Mouse (Mus musculus) retina, postnatal 7 days (tissue): ENCODE data around the gene Nkain4.

Experiments
- DNase-seq: peaks from one replicate; pipeline ENCODE4 v3.0.0-alpha.2; 2012; ENCODE audit warnings: low read depth, low spot score

Gene Nkain4

DNA sequence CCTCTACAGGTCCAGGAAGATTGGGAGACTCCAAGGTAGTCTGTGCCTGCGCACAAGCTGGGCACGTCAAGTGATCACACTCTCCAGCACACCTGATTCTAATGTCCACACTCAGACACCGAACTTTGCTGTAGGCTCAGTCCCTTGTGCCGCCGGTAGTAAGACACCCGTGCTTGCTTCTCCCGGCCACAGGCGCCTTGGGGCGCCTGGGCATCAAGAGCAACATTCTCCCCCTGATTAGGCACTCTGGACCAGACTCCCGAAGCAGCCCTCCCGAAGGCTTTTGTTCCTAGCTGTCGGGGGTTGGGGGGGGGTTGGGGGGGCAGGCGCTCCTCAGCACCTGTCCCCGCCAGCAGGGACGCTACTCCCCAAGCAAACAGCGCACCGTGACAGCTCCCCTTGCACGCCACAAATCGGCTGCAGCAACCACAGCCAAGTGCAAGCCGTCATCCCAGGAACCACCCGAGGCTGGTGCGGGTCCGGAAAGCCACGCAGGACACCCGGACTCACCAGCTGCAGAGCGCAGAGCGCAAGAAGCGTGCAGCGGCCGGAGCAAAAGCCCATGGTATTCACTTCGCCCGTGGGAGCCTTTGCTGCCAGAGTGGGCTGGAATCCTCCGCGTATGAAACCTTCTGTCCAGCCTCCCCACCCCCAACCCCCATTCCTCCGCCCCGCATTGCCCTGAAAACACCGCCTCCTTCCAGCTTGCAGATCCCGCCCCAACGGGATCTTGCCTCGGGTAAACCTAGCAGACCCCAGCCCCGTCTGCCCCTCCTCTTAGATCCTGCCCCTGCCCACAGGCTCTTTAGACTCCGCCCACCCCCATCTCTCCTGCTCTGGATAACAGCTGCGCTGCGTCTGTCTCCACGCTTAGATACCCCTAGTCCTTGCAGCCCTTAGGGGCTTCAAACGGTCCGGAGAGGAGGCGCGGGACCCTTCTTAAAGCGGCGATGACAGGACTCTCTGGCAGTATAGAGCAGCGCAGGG is at the start of gene Nkain4:
Gene Nkain4, minus strand, starts transcription at position 639 of the 987 bp plus-strand sequence.
- DNase-seq, result peak; percentile 61

GRCm38 (mm10) chr2:180996905-180997304 is 42.4 kb upstream of the Nkain4 start:
- no peak for DNase-seq

DNA sequence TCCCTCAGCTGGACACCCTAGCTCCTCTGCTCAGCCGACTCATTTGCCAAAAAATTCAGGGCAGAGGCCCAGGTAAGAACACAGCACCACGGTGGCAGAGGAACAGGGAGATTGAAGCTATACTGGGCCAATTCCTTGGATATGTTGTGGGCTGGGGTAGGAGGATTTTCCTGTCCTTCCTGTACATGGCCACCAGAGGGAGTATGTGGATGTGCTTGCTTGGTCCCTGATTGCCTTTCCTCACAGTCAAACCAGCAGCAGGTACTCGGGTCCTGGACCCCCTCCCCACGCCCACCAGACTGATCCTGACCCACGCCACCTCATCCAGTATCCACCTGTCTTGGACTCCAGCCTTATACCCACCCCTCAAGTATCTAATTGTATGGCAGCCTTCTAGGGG is 41.9 kb upstream of the Nkain4 start:
- DNase-seq, result peak; percentile 59

DNA sequence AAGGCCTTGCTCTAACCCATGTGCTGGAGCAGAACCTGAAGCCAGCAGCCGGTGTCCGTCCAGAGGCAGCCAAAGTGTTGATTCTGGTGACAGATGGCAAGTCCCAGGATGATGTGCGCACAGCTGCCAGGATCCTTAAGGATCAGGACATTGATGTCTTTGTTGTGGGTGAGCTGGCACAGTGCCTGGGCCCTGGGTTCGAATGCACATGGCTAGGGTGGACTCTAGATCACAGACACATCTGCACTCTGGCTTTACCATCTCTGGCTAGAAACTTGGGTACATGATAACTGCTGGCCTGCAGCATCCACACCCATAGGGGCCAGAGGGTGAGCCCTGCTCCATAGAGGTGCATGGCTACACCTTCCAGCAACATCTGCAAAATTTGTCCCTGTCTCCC is 41.0 kb upstream of the Nkain4 start:
- DNase-seq, result no peak

DNA sequence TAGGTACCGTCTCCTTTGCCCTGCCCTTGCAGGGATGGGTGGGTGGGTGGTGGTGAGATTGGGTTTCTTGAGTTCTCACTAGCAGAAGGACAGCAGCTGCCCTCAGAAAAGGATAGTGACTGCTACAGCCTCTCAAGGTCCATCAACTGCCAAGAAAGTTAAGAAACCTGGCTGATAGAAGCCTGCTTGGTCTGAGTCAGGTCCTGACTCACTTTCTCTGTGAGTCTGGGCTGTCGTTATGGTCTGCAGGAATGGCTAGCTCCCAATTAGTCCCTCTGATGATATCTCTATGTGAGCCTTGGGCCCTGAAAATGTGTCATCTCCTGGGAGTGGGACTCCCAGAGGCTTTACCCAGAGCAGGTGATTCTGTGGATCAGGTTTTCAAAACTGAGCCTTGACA is 39.9 kb upstream of the Nkain4 start:
- DNase-seq, result no peak

- no peak for DNase-seq
These were observed 35.8 kb upstream of the Nkain4 start for GRCm38 (mm10) chr2:180990347-180990746.

- DNase-seq, result no peak
These were observed 34.4 kb upstream of the Nkain4 start for GRCm38 (mm10) chr2:180988948-180989347.

DNA sequence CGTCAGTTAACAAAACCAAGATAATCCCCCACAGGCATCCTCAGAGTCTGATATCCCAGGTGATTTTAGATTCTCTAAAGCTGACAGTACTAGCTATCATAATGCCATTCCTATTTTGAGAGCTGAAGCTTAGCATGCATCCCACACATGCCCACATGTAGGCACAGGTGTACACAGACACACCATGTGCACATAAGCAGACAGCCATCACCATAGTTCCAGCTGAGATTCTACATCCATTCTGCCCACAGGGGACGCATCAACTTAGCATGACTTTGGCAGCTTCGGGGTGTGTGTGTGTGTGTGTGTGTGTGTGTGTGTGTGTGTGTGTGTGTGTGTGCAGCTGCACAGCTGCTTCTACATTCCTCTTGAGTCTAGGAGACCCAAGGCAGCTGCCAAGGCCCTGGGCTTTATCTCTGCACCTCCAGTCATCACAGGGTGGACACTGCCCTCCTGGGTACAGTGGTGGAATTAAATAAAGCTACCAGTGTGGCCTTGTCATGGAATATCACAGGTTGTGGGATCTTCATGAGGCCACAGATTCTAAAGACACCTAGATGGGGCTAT is 33.9 kb upstream of the Nkain4 start:
- no peak for DNase-seq

DNA sequence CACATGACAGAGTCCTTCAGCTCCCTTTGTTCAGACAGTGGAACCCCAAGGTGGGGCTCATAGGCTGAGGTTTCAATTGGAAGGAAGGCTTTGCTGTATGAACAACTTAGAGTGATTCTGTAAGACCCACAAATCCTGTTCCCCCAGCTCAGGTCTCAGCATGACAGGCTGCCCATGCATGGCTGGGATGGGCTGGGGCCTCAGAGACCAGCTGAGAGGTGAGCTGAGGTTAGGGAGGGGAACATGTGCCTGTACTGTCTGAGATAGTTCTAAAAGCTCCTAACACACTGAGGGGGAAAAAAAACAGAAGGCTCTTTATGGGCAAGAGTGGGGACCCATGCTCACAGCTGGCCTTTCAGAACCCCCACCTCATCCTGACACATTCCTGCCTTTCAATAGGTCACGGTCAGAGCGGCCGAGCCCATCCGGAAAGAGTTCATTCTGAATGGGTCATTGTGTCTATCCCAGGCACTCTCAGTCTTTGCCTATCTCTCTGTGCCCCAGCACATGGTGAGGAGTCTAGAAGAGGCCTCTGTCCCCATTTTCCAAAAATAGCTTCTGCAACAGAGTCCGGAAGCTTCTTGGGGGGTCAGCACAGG is 33.0 kb upstream of the Nkain4 start:
- no peak for DNase-seq

- DNase-seq, result no peak
These were observed 32.5 kb upstream of the Nkain4 start for GRCm38 (mm10) chr2:180987001-180987400.

GRCm38 (mm10) chr2:180986449-180986848 is 31.9 kb upstream of the Nkain4 start, which contains the start of gene Col20a1:
Gene Col20a1, plus strand, starts transcription at chr2:180986535.
- DNase-seq, result no peak

GRCm38 (mm10) chr2:180985635-180986034 is 31.1 kb upstream of the Nkain4 start:
- DNase-seq, result no peak

GRCm38 (mm10) chr2:180981133-180981532 is 26.6 kb upstream of the Nkain4 start:
- DNase-seq, result no peak

GRCm38 (mm10) chr2:180967010-180967763 is 12.7 kb upstream of the Nkain4 start, which contains the start of gene Arfgap1:
Gene Arfgap1, plus strand, starts transcription at chr2:180967225.
- DNase-seq, result peak; percentile 85

DNA sequence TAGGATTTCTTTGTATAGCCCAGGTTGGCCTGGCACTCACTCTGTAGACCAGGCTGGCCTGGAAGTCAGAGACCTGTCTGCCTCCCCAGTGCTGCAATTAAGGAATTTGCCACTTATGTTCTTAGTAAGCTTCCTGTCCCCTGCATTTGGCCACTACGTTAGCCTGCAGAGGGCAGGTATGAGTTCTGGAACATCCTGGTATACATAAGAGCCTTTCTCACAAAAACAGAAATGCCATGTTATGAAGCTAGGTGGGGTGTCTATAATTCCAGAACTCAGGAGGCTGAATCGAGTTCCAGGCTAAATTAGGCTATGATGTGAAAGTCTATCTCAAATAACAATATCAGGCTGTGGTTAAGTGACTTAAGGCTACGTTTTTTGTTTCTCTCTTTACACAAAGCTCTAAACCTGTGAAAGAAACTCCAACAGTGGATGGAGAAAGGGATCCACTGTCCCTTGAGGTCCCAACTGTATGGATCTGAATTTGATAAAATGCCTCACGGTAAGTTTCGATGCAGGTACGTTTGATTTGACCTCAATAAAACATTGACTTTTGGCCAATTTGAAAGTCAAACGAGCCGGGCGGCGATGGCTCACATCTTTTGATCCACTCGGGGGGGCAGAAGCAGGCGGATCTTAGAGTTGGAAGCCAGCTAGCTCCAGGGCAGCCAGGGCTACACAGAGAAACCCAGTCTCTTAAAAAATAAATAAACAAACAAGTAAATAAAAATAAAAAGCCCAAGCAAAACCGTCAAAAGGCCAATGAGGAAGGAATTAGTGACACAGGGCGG is 11.8 kb upstream of the Nkain4 start:
- no peak for DNase-seq

DNA sequence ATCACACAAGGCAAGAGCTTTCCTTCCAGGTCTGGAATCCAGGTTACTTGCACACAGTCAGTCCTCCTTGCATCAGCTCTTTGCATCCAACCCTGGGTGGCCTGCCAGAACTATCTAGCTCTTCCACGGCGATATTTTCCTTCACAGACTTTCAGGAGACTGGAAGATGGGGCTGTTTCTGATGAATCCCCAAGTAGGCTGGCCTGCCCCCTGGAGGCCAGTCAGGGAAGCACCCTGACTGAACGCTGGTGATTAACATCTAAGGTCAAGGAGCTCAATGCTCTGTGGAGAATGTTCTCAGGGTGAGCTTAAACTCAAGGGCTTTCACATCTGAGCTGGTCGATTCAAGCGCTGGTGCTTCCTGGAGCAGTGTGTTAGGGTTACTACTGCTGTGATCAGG is 9.5 kb upstream of the Nkain4 start:
- peak; percentile 70 for DNase-seq

- DNase-seq, result no peak
These were observed 8.3 kb upstream of the Nkain4 start for GRCm38 (mm10) chr2:180962616-180963308.

DNA sequence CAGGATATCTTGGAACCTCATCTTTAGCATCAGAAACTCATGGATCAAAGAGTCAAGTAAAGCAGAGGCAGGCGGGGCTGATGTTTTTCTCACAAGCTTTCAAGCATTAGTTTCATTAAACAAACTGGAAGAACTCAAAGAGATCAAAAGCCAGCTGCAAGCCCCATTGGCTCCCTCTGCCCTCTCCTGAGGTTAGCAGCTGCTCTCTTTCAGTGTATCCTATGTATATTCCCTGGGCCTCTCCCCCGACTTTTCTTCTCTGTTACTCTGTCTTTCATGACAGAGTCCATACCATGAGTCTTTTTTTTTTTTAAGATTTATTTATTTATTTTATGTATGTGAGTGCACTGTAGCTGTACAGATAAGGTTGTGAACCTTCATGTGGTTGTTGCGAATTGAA is 5.7 kb upstream of the Nkain4 start:
- DNase-seq, result no peak

- DNase-seq, result no peak
These were observed 5.1 kb upstream of the Nkain4 start for GRCm38 (mm10) chr2:180959605-180960004.

DNA sequence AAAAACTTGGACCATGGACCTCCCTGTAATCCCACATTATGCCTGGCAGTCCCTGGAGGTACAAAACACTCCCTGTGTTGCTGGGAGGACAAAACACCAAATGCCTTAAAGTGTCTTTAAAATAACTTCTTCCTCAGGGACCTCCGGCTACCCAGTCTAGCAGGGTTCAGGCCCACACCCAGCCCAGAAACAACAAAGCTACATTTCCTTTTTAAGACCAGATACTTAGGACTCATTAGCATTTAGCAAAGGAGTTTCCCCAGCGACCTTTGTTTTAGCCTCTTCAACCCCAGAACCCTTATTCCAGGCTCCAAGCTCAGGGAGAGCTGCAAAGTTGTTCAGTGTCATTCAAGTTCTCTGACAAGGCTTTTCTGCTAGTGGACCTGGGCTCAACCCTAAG is 861 bp downstream of the Nkain4 start:
- DNase-seq, result no peak
